10 mouse cellular contexts compared by ENCODE assay signal in the genomic region with DNA sequence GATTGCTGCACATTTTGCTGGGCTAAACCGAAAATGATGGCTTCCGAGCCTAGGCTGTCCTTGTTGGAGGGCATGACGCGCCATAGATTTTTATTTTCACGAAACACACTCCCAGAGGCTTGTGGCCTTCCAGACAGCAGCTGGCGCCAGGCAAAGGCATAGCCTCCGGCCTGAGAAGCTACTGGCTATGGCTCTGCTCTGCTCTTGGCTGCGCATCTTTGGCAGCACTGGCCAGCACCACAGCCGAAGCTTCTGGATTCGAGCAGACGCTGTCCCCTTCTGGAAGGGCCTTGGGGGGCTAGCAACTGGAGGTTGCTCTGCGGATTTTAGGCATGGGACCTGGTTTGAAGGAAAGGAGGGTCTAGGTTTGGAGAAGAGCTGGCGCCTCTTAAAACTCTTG. TPM values are rescaled to one million over a fixed set of nuclear protein-coding genes. Genes with fewer than 3 reads are reported as not detected.
A peak's percentile ranks its signal among the peaks of the same experiment; 100 is the strongest.
DNase-seq lines count a peak whose midpoint lies in the region; ATAC-seq and TF ChIP-seq lines count a peak whose summit lies in the region.
"Had no signal": no experiment of that assay in that cellular context is flagged by ENCODE, and none has a peak within 500 bp of the region (broad histone marks: within the 10 kb centered on the region; RNA-seq: fewer than 3 reads in every experiment).

No protein-coding gene starts in this region.

- no peak for TF ChIP-seq POLR2A in brain, embryonic 14.5 days (IDR thresholded peaks at IDR 0.05; ENCODE audit: borderline replicate concordance, extremely low read depth, insufficient read depth, insufficient read length, poor library complexity, severe bottlenecking)
- TF ChIP-seq POLR2A in limb, embryonic 14.5 days (IDR thresholded peaks at IDR 0.05; ENCODE audit: borderline replicate concordance, extremely low read depth, insufficient read depth, insufficient read length): no peak

- no peak for TF ChIP-seq CTCF in brain, embryonic 14.5 days (IDR thresholded peaks at IDR 0.05; ENCODE audit: borderline replicate concordance, extremely low read depth, insufficient read depth, insufficient read length)

- no peak for DNase-seq in heart, adult 9 months (ENCODE audit: low spot score in 2 of 2)
- DNase-seq in brain, embryonic 14.5 days (ENCODE audit: low read depth): peak; percentile 52
- peak; percentile 16 to 31 for DNase-seq in frontal cortex, postnatal 36 days (ENCODE audit: low spot score in 2 of 2)
- no peak for DNase-seq in limb, embryonic 14.5 days (ENCODE audit: low spot score)
- DNase-seq in right cerebral cortex, postnatal 25 days: peak; percentile 47
- no peak for DNase-seq in cerebellum, adult 18-20 months
- DNase-seq in urinary bladder, postnatal 14 days (ENCODE audit: low spot score): no peak

- H3K4me2 ChIP-seq in heart, embryonic 13.5 days: peak overlapping the region; percentile 93
- peak overlapping the region; percentile 96 for H3K4me2 ChIP-seq in limb, embryonic 14.5 days (replicated peaks; ENCODE audit: low read depth, low read length, severe bottlenecking)

- WGBS in heart, embryonic 13.5 days: 17% methylated on average over 13 of the region's 13 CpGs
- 19% methylated on average over 13 of the region's 13 CpGs for WGBS in limb, embryonic 14.5 days

- H3K27me3 ChIP-seq in heart, embryonic 13.5 days (replicated peaks): peaks cover 79% of the 10 kb centered on the region
- peaks cover 41% of the 10 kb centered on the region for H3K27me3 ChIP-seq in limb, embryonic 14.5 days (ENCODE audit: control insufficient read depth, insufficient read depth, low read length)

- H3K9me3 ChIP-seq in heart, embryonic 13.5 days: no peaks in the 10 kb centered on the region
- no peaks in the 10 kb centered on the region for H3K9me3 ChIP-seq in limb, embryonic 14.5 days (ENCODE audit: control insufficient read depth, low read length)

- peak overlapping the region; percentile 59; the same call in 1 of the 2 replicates for H3K4me3 ChIP-seq in heart, embryonic 13.5 days
- peak overlapping the region; percentile 45; the same call in 1 of the 2 replicates for H3K4me3 ChIP-seq in limb, embryonic 14.5 days (replicated peaks; ENCODE audit: low read length)
- H3K4me3 ChIP-seq: erythroblast, embryonic 14.5 days; myocyte had no signal

- H3K4me1 ChIP-seq in heart, embryonic 13.5 days: peaks cover 20% of the 10 kb centered on the region
- peaks cover 9% of the 10 kb centered on the region; the same call in 1 of the 2 replicates for H3K4me1 ChIP-seq in limb, embryonic 14.5 days (ENCODE audit: control insufficient read depth, insufficient read depth, low read length)

- no peak overlapping the region for H3K27ac ChIP-seq in heart, embryonic 13.5 days (replicated peaks)
- no peak overlapping the region for H3K27ac ChIP-seq in limb, embryonic 14.5 days (replicated peaks; ENCODE audit: low read depth, low read length)

- ATAC-seq in heart, embryonic 13.5 days (ENCODE audit: extremely low read depth, insufficient number of reproducible peaks, low FRiP score, low TSS enrichment): no peak
- ATAC-seq in limb, embryonic 14.5 days (ENCODE audit: low FRiP score, low read depth): no peak

- no peak overlapping the region for H3K9ac ChIP-seq in heart, embryonic 13.5 days
- H3K9ac ChIP-seq in limb, embryonic 14.5 days (ENCODE audit: low read depth, low read length, severe bottlenecking): no peak overlapping the region

- H3K36me3 ChIP-seq in heart, embryonic 13.5 days: no peaks in the 10 kb centered on the region
- H3K36me3 ChIP-seq in limb, embryonic 14.5 days (ENCODE audit: control insufficient read depth, insufficient read depth, low read length): no peaks in the 10 kb centered on the region

RNA-seq across cellular contexts. Expression of a gene that starts 0.3 kb away (rescaled TPM):
- polyA plus RNA-seq in heart, embryonic 13.5 days (2015; fragmentation: Nextera tagmentation; extraction: Ambion mirVana): 0.35 and 0.38 TPM in 2 replicates
- 6.6 and 7.6 TPM in 2 replicates for polyA plus RNA-seq in brain, embryonic 14.5 days (2012; rRNA removed)
- 4.5 and 5.5 TPM in 2 replicates for polyA plus RNA-seq in limb, embryonic 14.5 days (2012; rRNA removed)
- polyA plus RNA-seq in limb, embryonic 14.5 days (2014; fragmentation: Nextera tagmentation; extraction: Ambion mirVana): 8.5 and 9.6 TPM in 2 replicates
- polyA plus RNA-seq: erythroblast, embryonic 14.5 days; myocyte had no signal

Comparison
In these comparisons a context has a peak if more than half of its experiments do, and no peak if none do; other contexts are left out.
1. DNase-seq: peak in brain, embryonic 14.5 days (single experiment), frontal cortex, postnatal 36 days (2 of 2) and right cerebral cortex, postnatal 25 days (single experiment); none in heart, adult 9 months (0 of 2), limb, embryonic 14.5 days (single experiment), cerebellum, adult 18-20 months (0 of 2) and urinary bladder, postnatal 14 days (single experiment).